Mouse (Mus musculus) embryonic facial prominence, embryonic 14.5 days (tissue): Measurements from ENCODE around the gene Tnfaip8l1. TPM values are rescaled to one million over a fixed set of nuclear protein-coding genes. Genes with fewer than 3 reads are reported as not detected.
A peak's percentile ranks its signal among the peaks of the same experiment; 100 is the strongest.

ENCODE experiments used
- ATAC-seq: fragments of 200-750 bp; cut with Nextera tagmentation; 2 replicates; pipeline ENCODE4 v1.8.0; 2017; ENCODE audit warnings: low read depth, moderate number of reproducible peaks, moderate TSS enrichment
- DNase-seq: peaks from one replicate; pipeline ENCODE4 v3.0.0-alpha.2; 2015; ENCODE audit warnings: low spot score
- H3K27ac ChIP-seq: fragments of 300-500 bp; sonication (generic); replicated peaks from 2 replicates; pipeline ENCODE4 v1.5.1; 2014; ENCODE audit warnings: low read depth, mild to moderate bottlenecking, low read length, moderate library complexity
- H3K27me3 ChIP-seq: fragments of 300-500 bp; sonication (generic); replicated peaks from 2 replicates; pipeline ENCODE4 v1.6.1; 2014; ENCODE audit warnings: low read length; ENCODE audit not compliant: control insufficient read depth, insufficient read depth
- H3K36me3 ChIP-seq: fragments of 300-500 bp; sonication (generic); 2 replicates; pipeline ENCODE4 v1.6.1; 2014; ENCODE audit warnings: low read length, mixed read lengths; ENCODE audit not compliant: control insufficient read depth, insufficient read depth
- H3K4me1 ChIP-seq: fragments of 300-500 bp; sonication (generic); 2 replicates; pipeline ENCODE4 v1.6.1; 2014; ENCODE audit warnings: antibody characterized with exemption, low read length; ENCODE audit not compliant: control insufficient read depth, insufficient read depth
- H3K4me2 ChIP-seq: fragments of 300-500 bp; sonication (generic); 2 replicates; pipeline ENCODE4 v1.6.1; 2014; ENCODE audit warnings: low read depth, mild to moderate bottlenecking, low read length, moderate library complexity, mixed read lengths
- H3K4me3 ChIP-seq: fragments of 300-500 bp; sonication (generic); 2 replicates; pipeline ENCODE4 v1.5.1; 2014; ENCODE audit warnings: low read depth, mild to moderate bottlenecking, low read length
- H3K9ac ChIP-seq: fragments of 300-500 bp; sonication (generic); 2 replicates; pipeline ENCODE4 v1.6.1; 2014; ENCODE audit warnings: low read depth, mild to moderate bottlenecking, low read length, moderate library complexity, mixed read lengths
- H3K9me3 ChIP-seq: fragments of 300-500 bp; sonication (generic); 2 replicates; pipeline ENCODE4 v1.6.1; 2016; ENCODE audit warnings: low read length; ENCODE audit not compliant: control insufficient read depth
- WGBS: fragments of 180-500 bp; shearing (Covaris S2); extraction: QIAGEN DNeasy Blood & Tissue Kit; methylation state at CpG from one replicate; pipeline ENCODE4 v1.1.7; 2014; 5-methylcytosine and 5-hydroxymethylcytosine counted together
- polyA plus RNA-seq: library from polyadenylated mRNA; unstranded; fragments of >200 nt; fragmentation: Nextera tagmentation; extraction: Ambion mirVana; gene quantifications from 2 replicates; pipeline ENCODE4 v1.2.1, GENCODE M21; 2014

Gene Tnfaip8l1
- polyA plus RNA-seq, 1 experiment from 2014 or later: 10.2 TPM

DNA sequence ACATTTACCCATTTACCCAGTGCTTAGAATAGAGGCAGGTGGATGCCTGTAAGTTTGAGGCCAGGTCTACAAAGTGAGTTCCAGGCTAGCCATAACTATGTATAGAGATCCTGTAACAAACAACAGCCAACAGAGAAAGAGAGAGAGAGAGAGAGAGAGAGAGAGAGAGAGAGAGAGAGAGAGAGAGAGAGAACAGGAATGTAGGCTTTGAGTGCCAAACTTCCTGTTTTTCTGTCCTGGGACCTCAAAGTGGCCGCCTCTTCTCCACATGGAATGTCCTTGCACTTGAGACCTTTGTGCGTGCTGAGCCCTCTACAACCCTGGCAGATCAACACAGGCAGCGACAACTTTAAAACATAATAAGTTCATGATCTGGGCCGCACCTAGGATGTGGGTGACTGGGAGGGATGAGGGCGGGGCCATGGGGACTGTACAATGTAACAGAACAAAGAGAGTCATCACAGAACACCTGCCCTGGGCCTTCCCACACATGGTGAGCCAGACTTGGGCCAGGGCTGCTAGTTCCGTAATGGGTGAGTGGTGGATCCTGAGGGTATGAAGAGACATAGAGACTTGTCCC lies 1.3 kb downstream of the Tnfaip8l1 start:
- Histone ChIP-seq H3K36me3 (no peaks in the 10 kb centered on the region), H3K4me3 (no peak overlapping the region), H3K4me1 (0 out of 2 replicates have a peak, but pooled peaks cover 6% of the 10 kb centered on the region), H3K4me2 (peak overlapping the region; percentile 68; the same call in 1 of the 2 replicates), H3K27ac (no peak overlapping the region), H3K27me3 (no peaks in the 10 kb centered on the region; the same call in 1 of the 2 replicates), H3K9me3 (no peaks in the 10 kb centered on the region), H3K9ac (no peak overlapping the region)
- no peak for ATAC-seq
- 78% methylated on average over 6 of the region's 6 CpGs for WGBS
- no peak for DNase-seq

DNA sequence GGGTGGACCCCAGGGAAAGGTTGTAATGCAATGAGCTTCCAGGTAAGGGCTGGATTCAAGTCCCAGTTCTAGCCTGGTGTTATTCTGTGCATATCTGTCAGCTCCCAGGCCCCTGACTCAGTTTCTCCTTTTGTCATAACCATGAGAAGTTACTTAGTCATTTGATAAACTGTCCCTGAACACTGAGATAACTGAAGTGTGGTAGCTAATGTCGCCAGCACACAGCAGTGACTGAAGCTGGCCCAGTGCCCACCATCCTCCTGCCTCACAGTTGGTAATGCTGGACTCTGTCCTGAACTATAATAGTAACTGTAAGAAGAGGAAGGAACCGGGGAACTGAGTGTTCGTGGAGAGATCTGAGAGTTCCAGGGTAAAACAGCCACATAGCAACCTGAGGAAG lies 2.2 kb downstream of the Tnfaip8l1 start:
- DNase-seq (no peak), ATAC-seq (no peak)
- H3K27ac ChIP-seq: no peak overlapping the region
- 87% methylated on average over 3 of the region's 3 CpGs for WGBS
- H3K9ac ChIP-seq: no peak overlapping the region
- no peaks in the 10 kb centered on the region for H3K36me3 ChIP-seq
- H3K4me1 ChIP-seq: 0 out of 2 replicates have a peak, but pooled peaks cover 6% of the 10 kb centered on the region
- H3K4me3 ChIP-seq: no peak overlapping the region
- H3K4me2 ChIP-seq: no peak overlapping the region
- no peaks in the 10 kb centered on the region; the same call in 1 of the 2 replicates for H3K27me3 ChIP-seq
- H3K9me3 ChIP-seq: no peaks in the 10 kb centered on the region

DNA sequence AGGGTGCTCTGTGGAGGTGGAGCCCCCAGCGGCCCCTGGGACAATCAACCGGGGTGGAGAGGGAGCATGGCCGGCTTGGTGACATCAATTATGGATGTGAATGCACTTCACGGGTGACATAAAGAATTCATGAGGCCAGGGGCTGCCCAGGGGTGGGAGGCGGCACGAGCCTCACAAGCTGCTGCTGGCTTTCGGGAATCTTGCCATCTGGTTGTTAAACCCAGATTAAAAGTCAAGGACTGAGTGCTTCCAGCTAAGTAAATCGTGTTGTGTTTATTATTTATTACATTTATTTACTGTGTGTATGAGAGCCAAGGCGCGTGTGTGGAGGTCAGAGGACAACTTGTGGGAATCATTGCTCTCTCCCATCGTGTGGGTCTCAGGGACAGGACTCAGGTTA lies 3.4 kb downstream of the Tnfaip8l1 start:
- H3K9me3 ChIP-seq: no peaks in the 10 kb centered on the region
- WGBS: 75% methylated on average over 11 of the region's 11 CpGs
- no peak overlapping the region for H3K27ac ChIP-seq
- ATAC-seq (no peak), DNase-seq (no peak)
- no peak overlapping the region for H3K4me3 ChIP-seq
- H3K4me1 ChIP-seq: peaks cover 9% of the 10 kb centered on the region; the same call in 1 of the 2 replicates
- H3K27me3 ChIP-seq: no peaks in the 10 kb centered on the region; the same call in 1 of the 2 replicates
- no peak overlapping the region for H3K9ac ChIP-seq
- H3K36me3 ChIP-seq: no peaks in the 10 kb centered on the region
- H3K4me2 ChIP-seq: no peak overlapping the region

DNA sequence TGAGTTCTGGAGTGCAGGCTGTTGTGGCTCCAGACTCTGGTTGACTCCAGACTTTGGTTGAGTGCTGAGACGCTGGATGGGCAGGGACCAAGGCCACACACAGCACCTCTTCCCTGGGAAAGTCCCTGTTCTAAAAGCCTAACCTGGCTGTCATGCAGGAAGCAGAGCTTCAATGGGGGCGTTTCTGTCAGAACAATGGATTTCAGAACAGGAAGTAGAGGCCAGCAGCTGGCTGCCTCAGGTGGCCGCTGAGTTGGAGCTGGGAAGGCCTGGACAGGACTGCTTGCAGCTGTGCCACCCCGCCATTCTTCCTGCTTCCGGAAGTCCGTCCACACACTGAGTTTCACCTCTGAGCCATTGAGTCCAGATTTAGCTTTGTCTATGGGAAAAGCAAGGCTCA lies 7.6 kb downstream of the Tnfaip8l1 start:
- H3K36me3 ChIP-seq: no peaks in the 10 kb centered on the region
- peaks cover 2% of the 10 kb centered on the region; the same call in 1 of the 2 replicates for H3K4me1 ChIP-seq
- H3K4me3 ChIP-seq: no peak overlapping the region
- DNase-seq (peak; percentile 50), ATAC-seq (no peak)
- no peaks in the 10 kb centered on the region for H3K9me3 ChIP-seq
- H3K27me3 ChIP-seq: no peaks in the 10 kb centered on the region
- H3K27ac ChIP-seq: peak overlapping the region; percentile 39; the same call in 1 of the 2 replicates
- H3K4me2 ChIP-seq: no peak overlapping the region
- 48% methylated on average over 6 of the region's 6 CpGs for WGBS
- H3K9ac ChIP-seq: peak overlapping the region; percentile 35; the same call in 1 of the 2 replicates

DNA sequence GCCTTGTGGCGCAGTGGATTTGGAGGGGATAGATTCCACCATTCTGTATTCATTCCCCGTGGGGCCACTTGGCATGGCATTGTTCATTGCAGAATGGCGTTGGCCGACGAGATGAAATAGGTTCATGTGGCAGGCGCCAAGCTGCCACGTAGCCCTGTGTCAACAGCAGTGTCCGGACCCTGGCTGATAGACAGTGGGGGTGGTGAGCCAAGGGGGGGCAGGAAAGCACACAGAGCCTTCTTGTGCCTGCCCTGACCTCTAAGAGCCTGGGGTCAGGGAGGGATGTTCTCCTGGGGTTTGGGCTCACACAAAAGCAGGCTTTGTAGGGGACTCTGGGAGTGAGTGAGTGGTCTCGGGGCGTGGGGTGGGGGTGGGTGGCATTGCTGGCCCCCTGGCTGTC lies 8.4 kb downstream of the Tnfaip8l1 start:
- H3K4me2 ChIP-seq: no peak overlapping the region
- no peaks in the 10 kb centered on the region for H3K9me3 ChIP-seq
- ATAC-seq: peak; percentile 13; the same call in 1 of the 2 replicates
- peaks cover 2% of the 10 kb centered on the region; the same call in 1 of the 2 replicates for H3K4me1 ChIP-seq
- H3K36me3 ChIP-seq: 0 out of 2 replicates have a peak, but pooled peaks cover 4% of the 10 kb centered on the region
- 30% methylated on average over 8 of the region's 10 CpGs for WGBS
- peak overlapping the region; percentile 37; the same call in 1 of the 2 replicates for H3K9ac ChIP-seq
- DNase-seq: peak; percentile 31
- H3K27me3 ChIP-seq: no peaks in the 10 kb centered on the region
- H3K27ac ChIP-seq: peak overlapping the region; percentile 39; the same call in 1 of the 2 replicates
- no peak overlapping the region for H3K4me3 ChIP-seq

GRCm38 (mm10) chr17:56171456-56171855 lies 9.2 kb downstream of the Tnfaip8l1 start:
- Histone ChIP-seq H3K4me3 (no peak overlapping the region), H3K27me3 (no peaks in the 10 kb centered on the region), H3K4me1 (peaks cover 2% of the 10 kb centered on the region; the same call in 1 of the 2 replicates), H3K27ac (no peak overlapping the region), H3K9me3 (no peaks in the 10 kb centered on the region), H3K9ac (peak overlapping the region; percentile 37; the same call in 1 of the 2 replicates), H3K36me3 (peaks cover 10% of the 10 kb centered on the region), H3K4me2 (no peak overlapping the region)
- WGBS: 76% methylated on average over 9 of the region's 9 CpGs
- ATAC-seq: no peak
- DNase-seq: no peak

GRCm38 (mm10) chr17:56171881-56172280 lies 9.6 kb downstream of the Tnfaip8l1 start:
- Histone ChIP-seq H3K9ac (no peak overlapping the region), H3K4me2 (no peak overlapping the region), H3K27me3 (no peaks in the 10 kb centered on the region), H3K9me3 (no peaks in the 10 kb centered on the region), H3K4me1 (peaks cover 2% of the 10 kb centered on the region; the same call in 1 of the 2 replicates), H3K36me3 (peaks cover 14% of the 10 kb centered on the region), H3K27ac (no peak overlapping the region), H3K4me3 (no peak overlapping the region)
- no peak for ATAC-seq
- 91% methylated on average over 17 of the region's 17 CpGs for WGBS
- DNase-seq: no peak

GRCm38 (mm10) chr17:56173401-56174046 lies 11.2 kb downstream of the Tnfaip8l1 start:
- no peak for DNase-seq
- no peaks in the 10 kb centered on the region for H3K9me3 ChIP-seq
- peaks cover 28% of the 10 kb centered on the region for H3K36me3 ChIP-seq
- no peak overlapping the region for H3K4me3 ChIP-seq
- H3K9ac ChIP-seq: no peak overlapping the region
- peaks cover 2% of the 10 kb centered on the region; the same call in 1 of the 2 replicates for H3K4me1 ChIP-seq
- no peaks in the 10 kb centered on the region for H3K27me3 ChIP-seq
- H3K4me2 ChIP-seq: no peak overlapping the region
- H3K27ac ChIP-seq: no peak overlapping the region
- no peak for ATAC-seq
- 63% methylated on average over 10 of the region's 10 CpGs for WGBS
